Mouse (Mus musculus): Measurements from ENCODE around the gene Arhgef25. TPM values are rescaled to one million over a fixed set of nuclear protein-coding genes. Genes with fewer than 3 reads are reported as not detected.
"Not testable (repeated sequence)": the region's sequence is repeated elsewhere in the genome, so short reads cannot be mapped to it uniquely, and the experiment has no call there.

The Arhgef25 gene
- polyA plus RNA-seq, 1 experiment from 2014 or later: 29.6 TPM

DNA sequence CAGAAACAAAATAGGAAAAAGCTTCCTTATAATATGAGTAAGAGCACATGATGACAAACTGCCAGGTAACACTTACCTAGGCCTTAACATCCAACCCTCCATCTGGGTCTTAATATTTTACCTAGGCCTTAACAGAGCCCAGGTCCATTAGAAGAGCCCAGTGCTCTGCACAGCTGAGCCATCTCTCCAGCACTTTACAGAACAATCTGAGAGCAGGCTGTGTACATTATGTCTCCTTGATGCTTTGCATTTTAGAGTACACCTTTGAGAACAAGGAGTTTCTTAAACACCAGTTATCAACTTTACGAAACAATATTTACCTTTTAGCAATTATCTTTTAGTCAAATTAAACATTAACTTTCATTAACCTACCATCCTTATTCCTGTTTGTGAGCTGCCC lies 33.8 kb downstream of the Arhgef25 start:
- Histone ChIP-seq H3K27ac (replicated peaks) (no peak overlapping the region), H3K4me3 (no peak overlapping the region), H3K36me3 (replicated peaks) (no peaks in the 10 kb centered on the region), H3K27me3 (replicated peaks; ENCODE audit: low read depth, poor library complexity, severe bottlenecking) (no peaks in the 10 kb centered on the region), H3K4me1 (no peaks in the 10 kb centered on the region), H3K9me3 (no peaks in the 10 kb centered on the region)
- WGBS: 89% methylated on average over 1 of the region's 1 CpGs
- no peak for DNase-seq (ENCODE audit: low spot score)

- 90% methylated on average over 5 of the region's 5 CpGs for WGBS
- Histone ChIP-seq H3K27me3 (replicated peaks; ENCODE audit: low read depth, poor library complexity, severe bottlenecking) (no peaks in the 10 kb centered on the region), H3K27ac (replicated peaks) (no peak overlapping the region), H3K4me3 (no peak overlapping the region), H3K4me1 (no peaks in the 10 kb centered on the region), H3K36me3 (replicated peaks) (no peaks in the 10 kb centered on the region), H3K9me3 (no peaks in the 10 kb centered on the region)
- no peak for DNase-seq (ENCODE audit: low spot score)
Measured at GRCm38 (mm10) chr10:127154652-127155051, 35.2 kb downstream of the Arhgef25 start.

GRCm38 (mm10) chr10:127154241-127154640 lies 35.6 kb downstream of the Arhgef25 start:
- 94% methylated on average over 2 of the region's 2 CpGs for WGBS
- no peak for DNase-seq (ENCODE audit: low spot score)
- Histone ChIP-seq H3K27ac (replicated peaks) (no peak overlapping the region), H3K9me3 (no peaks in the 10 kb centered on the region), H3K4me3 (no peak overlapping the region), H3K36me3 (replicated peaks) (no peaks in the 10 kb centered on the region), H3K4me1 (no peaks in the 10 kb centered on the region), H3K27me3 (replicated peaks; ENCODE audit: low read depth, poor library complexity, severe bottlenecking) (no peaks in the 10 kb centered on the region)

GRCm38 (mm10) chr10:127153323-127153722 lies 36.6 kb downstream of the Arhgef25 start:
- Histone ChIP-seq H3K36me3 (replicated peaks) (no peaks in the 10 kb centered on the region), H3K4me1 (no peaks in the 10 kb centered on the region), H3K27me3 (replicated peaks; ENCODE audit: low read depth, poor library complexity, severe bottlenecking) (no peaks in the 10 kb centered on the region), H3K9me3 (no peaks in the 10 kb centered on the region), H3K4me3 (no peak overlapping the region), H3K27ac (replicated peaks) (no peak overlapping the region)
- WGBS: 93% methylated on average over 7 of the region's 7 CpGs
- no peak for DNase-seq (ENCODE audit: low spot score)

GRCm38 (mm10) chr10:127152556-127152955 lies 37.3 kb downstream of the Arhgef25 start:
- WGBS: 88% methylated on average over 10 of the region's 10 CpGs
- H3K9me3 ChIP-seq: not testable (repeated sequence)

DNA sequence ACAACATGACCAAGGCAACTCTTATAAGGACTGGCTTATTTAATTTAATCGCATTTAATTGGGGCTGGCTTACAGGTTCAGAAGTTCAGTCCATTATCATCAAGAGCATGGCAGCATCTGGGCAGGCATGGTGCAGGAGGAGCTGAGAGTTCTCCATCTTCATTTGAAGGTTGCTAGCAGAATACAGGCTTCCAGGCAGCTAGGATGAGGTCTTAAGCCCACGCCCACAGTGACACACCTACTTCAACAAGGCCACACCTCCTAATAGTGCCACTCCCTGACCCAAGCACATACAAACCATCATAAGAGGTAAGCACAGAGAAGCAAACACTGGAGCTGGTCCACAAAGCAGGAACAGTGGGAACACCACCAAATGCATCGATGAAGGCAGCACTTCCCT lies 38.6 kb downstream of the Arhgef25 start:
- 88% methylated on average over 3 of the region's 3 CpGs for WGBS
- not testable (repeated sequence) for H3K9me3 ChIP-seq; H3K27me3 ChIP-seq (replicated peaks; ENCODE audit: low read depth, poor library complexity, severe bottlenecking); H3K27ac ChIP-seq (replicated peaks); H3K4me1 ChIP-seq; H3K36me3 ChIP-seq (replicated peaks); DNase-seq (ENCODE audit: low spot score); H3K4me3 ChIP-seq

More at GRCm38 (mm10) chr10:127152556-127152955, 37.3 kb downstream of the Arhgef25 start:
- H3K36me3 ChIP-seq (replicated peaks); H3K4me1 ChIP-seq; H3K27me3 ChIP-seq (replicated peaks; ENCODE audit: low read depth, poor library complexity, severe bottlenecking); DNase-seq (ENCODE audit: low spot score); H3K4me3 ChIP-seq; H3K27ac ChIP-seq (replicated peaks): not testable (repeated sequence)

- Histone ChIP-seq H3K27me3 (replicated peaks; ENCODE audit: low read depth, poor library complexity, severe bottlenecking) (no peaks in the 10 kb centered on the region), H3K4me3 (no peak overlapping the region), H3K36me3 (replicated peaks) (no peaks in the 10 kb centered on the region), H3K9me3 (no peaks in the 10 kb centered on the region), H3K4me1 (no peaks in the 10 kb centered on the region), H3K27ac (replicated peaks) (no peak overlapping the region)
- WGBS: 86% methylated on average over 4 of the region's 4 CpGs
- DNase-seq (ENCODE audit: low spot score): no peak
Measured at GRCm38 (mm10) chr10:127150471-127150872, 39.4 kb downstream of the Arhgef25 start.

- 84% methylated on average over 6 of the region's 6 CpGs for WGBS
- Histone ChIP-seq H3K36me3 (replicated peaks) (no peaks in the 10 kb centered on the region), H3K9me3 (no peaks in the 10 kb centered on the region), H3K27me3 (replicated peaks; ENCODE audit: low read depth, poor library complexity, severe bottlenecking) (no peaks in the 10 kb centered on the region), H3K27ac (replicated peaks) (no peak overlapping the region), H3K4me3 (no peak overlapping the region), H3K4me1 (no peaks in the 10 kb centered on the region)
- DNase-seq (ENCODE audit: low spot score): no peak
Measured at GRCm38 (mm10) chr10:127147135-127147534, 42.7 kb downstream of the Arhgef25 start.

DNA sequence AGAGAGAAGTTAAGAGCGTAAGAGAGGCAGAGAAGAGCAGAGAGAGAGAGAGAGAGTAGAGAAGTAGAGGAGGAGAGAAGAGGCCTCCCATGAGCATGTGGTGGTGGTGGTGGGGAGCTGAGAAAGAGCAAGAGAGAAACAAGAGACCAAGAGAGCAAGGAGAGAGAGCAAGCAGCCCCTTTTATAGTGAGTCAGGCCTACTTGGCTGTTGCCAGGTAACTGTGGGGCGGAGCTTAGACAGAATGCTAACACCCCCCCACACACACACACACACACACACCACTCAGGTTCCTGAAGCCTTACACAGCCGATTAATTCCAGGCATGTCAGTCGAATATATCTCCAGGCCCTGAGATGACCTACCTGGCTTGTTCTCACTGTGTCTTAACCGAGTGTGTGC lies 44.6 kb downstream of the Arhgef25 start:
- H3K4me1 ChIP-seq: no peaks in the 10 kb centered on the region
- WGBS: 86% methylated on average over 5 of the region's 5 CpGs
- no peaks in the 10 kb centered on the region for H3K36me3 ChIP-seq (replicated peaks)
- no peak overlapping the region for H3K27ac ChIP-seq (replicated peaks)
- no peak for DNase-seq (ENCODE audit: low spot score)
- H3K4me3 ChIP-seq: no peak overlapping the region
- no peaks in the 10 kb centered on the region for H3K9me3 ChIP-seq
- H3K27me3 ChIP-seq (replicated peaks; ENCODE audit: low read depth, poor library complexity, severe bottlenecking): no peaks in the 10 kb centered on the region

DNA sequence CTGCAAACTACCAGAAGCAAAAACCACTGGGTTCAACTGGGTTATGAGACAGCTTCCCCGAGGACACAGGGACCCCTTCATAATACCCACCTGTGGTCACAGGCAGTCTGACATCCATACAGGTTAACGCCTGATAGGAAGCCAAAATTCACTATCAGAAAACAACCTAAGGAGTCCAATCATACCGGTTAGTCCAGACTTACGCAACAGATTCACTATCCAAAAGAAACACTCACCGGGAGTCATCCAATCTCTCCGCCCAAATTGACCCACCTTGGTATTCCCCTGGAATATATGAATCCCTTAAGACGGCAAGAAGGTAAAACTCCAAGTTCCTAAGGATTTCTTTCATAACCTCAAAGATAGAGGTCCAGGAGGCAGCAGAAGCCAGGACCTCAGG lies 45.3 kb downstream of the Arhgef25 start:
- 93% methylated on average over 7 of the region's 7 CpGs for WGBS
- H3K27ac ChIP-seq (replicated peaks): no peak overlapping the region
- no peaks in the 10 kb centered on the region for H3K9me3 ChIP-seq
- no peak overlapping the region for H3K4me3 ChIP-seq
- H3K27me3 ChIP-seq (replicated peaks; ENCODE audit: low read depth, poor library complexity, severe bottlenecking): no peaks in the 10 kb centered on the region
- no peaks in the 10 kb centered on the region for H3K36me3 ChIP-seq (replicated peaks)
- no peaks in the 10 kb centered on the region for H3K4me1 ChIP-seq
- DNase-seq (ENCODE audit: low spot score): no peak

DNA sequence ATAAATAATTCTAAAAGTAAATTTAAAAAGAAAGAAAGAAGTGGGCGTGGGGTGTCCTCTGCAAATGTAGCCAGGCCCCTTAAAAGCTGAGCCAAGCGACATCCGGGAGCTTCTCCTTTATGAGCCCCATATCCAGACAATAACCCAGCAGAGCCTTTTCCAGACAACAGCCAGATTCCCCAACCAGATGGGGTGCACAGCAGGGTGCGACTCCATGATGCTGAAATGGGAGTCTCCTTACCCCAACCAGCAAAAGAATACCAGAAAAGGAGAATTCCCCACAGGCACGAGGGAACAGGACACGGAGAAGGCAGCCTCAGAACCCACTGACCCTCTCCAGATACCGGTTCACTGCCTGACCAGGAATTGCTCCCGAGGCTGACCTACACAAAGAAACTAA lies 46.7 kb downstream of the Arhgef25 start:
- no peak for DNase-seq (ENCODE audit: low spot score)
- WGBS: 84% methylated on average over 8 of the region's 8 CpGs
- H3K4me3 ChIP-seq: no peak overlapping the region
- H3K36me3 ChIP-seq (replicated peaks): no peaks in the 10 kb centered on the region
- no peaks in the 10 kb centered on the region for H3K27me3 ChIP-seq (replicated peaks; ENCODE audit: low read depth, poor library complexity, severe bottlenecking)
- H3K27ac ChIP-seq (replicated peaks): no peak overlapping the region
- H3K4me1 ChIP-seq: no peaks in the 10 kb centered on the region
- no peaks in the 10 kb centered on the region for H3K9me3 ChIP-seq

DNA sequence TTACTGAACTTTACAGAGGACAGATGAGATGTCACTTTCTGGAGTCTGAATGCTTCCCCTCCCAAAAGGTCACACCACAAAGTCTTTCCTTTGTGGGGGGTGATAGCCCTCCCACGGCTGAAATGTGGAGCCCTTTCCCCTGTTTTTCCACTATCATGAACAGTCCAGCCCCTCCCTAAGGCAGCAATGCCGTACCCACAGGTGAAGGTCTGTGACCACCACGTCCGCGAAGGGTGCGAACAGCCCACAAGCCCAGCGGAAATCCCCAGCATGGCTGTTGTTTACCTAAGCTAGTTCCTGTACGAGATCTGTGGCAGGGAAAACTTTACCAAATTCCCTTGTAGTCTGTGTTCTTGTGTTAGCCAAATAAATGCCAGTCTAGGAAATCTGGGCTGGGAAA lies 48.4 kb downstream of the Arhgef25 start:
- Histone ChIP-seq H3K36me3 (replicated peaks) (no peaks in the 10 kb centered on the region), H3K4me1 (no peaks in the 10 kb centered on the region), H3K27me3 (replicated peaks; ENCODE audit: low read depth, poor library complexity, severe bottlenecking) (no peaks in the 10 kb centered on the region), H3K4me3 (no peak overlapping the region), H3K9me3 (no peaks in the 10 kb centered on the region), H3K27ac (replicated peaks) (no peak overlapping the region)
- no peak for DNase-seq (ENCODE audit: low spot score)
- 81% methylated on average over 8 of the region's 8 CpGs for WGBS

DNA sequence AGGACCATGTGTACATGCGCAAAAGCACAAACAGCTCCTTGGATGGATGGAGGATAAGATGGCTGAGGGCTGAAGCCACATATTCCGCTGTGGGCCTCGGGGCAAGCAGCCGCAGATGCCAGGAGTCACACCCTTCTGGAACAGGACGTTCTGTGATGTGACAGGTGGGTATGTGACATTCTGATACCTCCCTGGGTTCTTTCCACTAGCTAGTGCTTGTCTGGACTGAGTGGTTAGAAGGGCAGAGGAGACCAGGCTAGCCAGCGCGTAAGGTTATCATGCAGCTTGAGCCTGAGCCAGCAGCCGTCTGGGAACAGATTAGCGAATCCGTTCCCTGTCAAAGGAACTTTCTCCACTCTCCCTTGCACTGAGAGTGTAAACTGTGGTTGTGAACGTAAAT lies 48.9 kb downstream of the Arhgef25 start:
- H3K4me3 ChIP-seq: no peak overlapping the region
- no peak overlapping the region for H3K27ac ChIP-seq (replicated peaks)
- H3K27me3 ChIP-seq (replicated peaks; ENCODE audit: low read depth, poor library complexity, severe bottlenecking): no peaks in the 10 kb centered on the region
- no peaks in the 10 kb centered on the region for H3K9me3 ChIP-seq
- no peaks in the 10 kb centered on the region for H3K36me3 ChIP-seq (replicated peaks)
- DNase-seq (ENCODE audit: low spot score): no peak
- H3K4me1 ChIP-seq: no peaks in the 10 kb centered on the region
- 87% methylated on average over 11 of the region's 11 CpGs for WGBS

Measured in embryonic facial prominence, embryonic 10.5 days (tissue).